Mouse (Mus musculus): Measurements from ENCODE around the gene Tnfaip3.

- TF ChIP-seq POLR2A (IDR thresholded peaks at IDR 0.05; ENCODE audit: borderline replicate concordance, extremely low read depth, insufficient read depth, insufficient read length, poor library complexity, severe bottlenecking) (no peak), CTCF (IDR thresholded peaks at IDR 0.05; ENCODE audit: borderline replicate concordance, extremely low read depth, insufficient read depth, insufficient read length) (no peak)
Observed at GRCm38 (mm10) chr10:19062098-19062905, 46.8 kb upstream of the Tnfaip3 start.

Measured in brain, embryonic 14.5 days (tissue).